Mouse (Mus musculus): ENCODE results near the gene Gm44503. TPM values are rescaled to one million over a fixed set of nuclear protein-coding genes. Genes with fewer than 3 reads are reported as not detected.
A peak's percentile ranks its signal among the peaks of the same experiment; 100 is the strongest.

Gene Gm44503
- total RNA-seq, 2 experiments from 2014 or later: not detected

- DNase-seq (ENCODE audit: low spot score): no peak
These were observed 14.3 kb downstream of the Gm44503 start for GRCm38 (mm10) chr9:72972984-72973383.

- no peak for DNase-seq (ENCODE audit: low spot score)
These were observed 16.1 kb downstream of the Gm44503 start for GRCm38 (mm10) chr9:72974734-72975133.

- no peak for DNase-seq (ENCODE audit: low spot score)
These were observed 16.6 kb downstream of the Gm44503 start for GRCm38 (mm10) chr9:72975242-72975641.

- no peak for DNase-seq (ENCODE audit: low spot score)
These were observed 24.4 kb downstream of the Gm44503 start for GRCm38 (mm10) chr9:72983066-72983465.

GRCm38 (mm10) chr9:72985250-72986220 lies 26.9 kb downstream of the Gm44503 start, which contains the start of the genes Ccpg1os and Ccpg1:
TSS of gene Ccpg1os (minus strand) at chr9:72985382.
TSS of gene Ccpg1 (plus strand) at chr9:72985429.
- peak; percentile 95 for DNase-seq (ENCODE audit: low spot score)

GRCm38 (mm10) chr9:72987703-72988102 lies 29.1 kb downstream of the Gm44503 start:
- DNase-seq (ENCODE audit: low spot score): no peak

GRCm38 (mm10) chr9:72988706-72989105 lies 30.1 kb downstream of the Gm44503 start:
- no peak for DNase-seq (ENCODE audit: low spot score)

- DNase-seq (ENCODE audit: low spot score): no peak
These were observed 32.8 kb downstream of the Gm44503 start for GRCm38 (mm10) chr9:72991420-72991819.

- DNase-seq (ENCODE audit: low spot score): no peak
These were observed 33.9 kb downstream of the Gm44503 start for GRCm38 (mm10) chr9:72992576-72992975.

- peak; percentile 18 for DNase-seq (ENCODE audit: low spot score)
These were observed 37.5 kb downstream of the Gm44503 start for GRCm38 (mm10) chr9:72996167-72996566.

GRCm38 (mm10) chr9:72996806-72997205 lies 38.2 kb downstream of the Gm44503 start:
- no peak for DNase-seq (ENCODE audit: low spot score)

GRCm38 (mm10) chr9:73000487-73000886 lies 41.8 kb downstream of the Gm44503 start:
- DNase-seq (ENCODE audit: low spot score): no peak

GRCm38 (mm10) chr9:73001314-73002011 lies 42.8 kb downstream of the Gm44503 start:
- DNase-seq (ENCODE audit: low spot score): no peak

- DNase-seq (ENCODE audit: low spot score): no peak
These were observed 43.5 kb downstream of the Gm44503 start for GRCm38 (mm10) chr9:73002177-73002576.

- DNase-seq (ENCODE audit: low spot score): no peak
These were observed 45.4 kb downstream of the Gm44503 start for GRCm38 (mm10) chr9:73004076-73004475.

- no peak for DNase-seq (ENCODE audit: low spot score)
These were observed 46.5 kb downstream of the Gm44503 start for GRCm38 (mm10) chr9:73005106-73005505.

- no peak for DNase-seq (ENCODE audit: low spot score)
These were observed 47.5 kb downstream of the Gm44503 start for GRCm38 (mm10) chr9:73006175-73006574.

GRCm38 (mm10) chr9:73008384-73008783 lies 49.7 kb downstream of the Gm44503 start:
- no peak for DNase-seq (ENCODE audit: low spot score)

GRCm38 (mm10) chr9:73012629-73013028 lies 54.0 kb downstream of the Gm44503 start:
- no peak for DNase-seq (ENCODE audit: low spot score)

- DNase-seq (ENCODE audit: low spot score): no peak
These were observed 56.1 kb downstream of the Gm44503 start for GRCm38 (mm10) chr9:73014724-73015123.

GRCm38 (mm10) chr9:73019841-73020240 lies 61.2 kb downstream of the Gm44503 start:
- DNase-seq (ENCODE audit: low spot score): peak; percentile 17

- no peak for DNase-seq (ENCODE audit: low spot score)
These were observed 62.0 kb downstream of the Gm44503 start for GRCm38 (mm10) chr9:73020566-73021097.

All from gastrocnemius, adult 18-20 months (tissue).